ENCODE assay signal across 8 mouse cellular contexts in the genomic region with DNA sequence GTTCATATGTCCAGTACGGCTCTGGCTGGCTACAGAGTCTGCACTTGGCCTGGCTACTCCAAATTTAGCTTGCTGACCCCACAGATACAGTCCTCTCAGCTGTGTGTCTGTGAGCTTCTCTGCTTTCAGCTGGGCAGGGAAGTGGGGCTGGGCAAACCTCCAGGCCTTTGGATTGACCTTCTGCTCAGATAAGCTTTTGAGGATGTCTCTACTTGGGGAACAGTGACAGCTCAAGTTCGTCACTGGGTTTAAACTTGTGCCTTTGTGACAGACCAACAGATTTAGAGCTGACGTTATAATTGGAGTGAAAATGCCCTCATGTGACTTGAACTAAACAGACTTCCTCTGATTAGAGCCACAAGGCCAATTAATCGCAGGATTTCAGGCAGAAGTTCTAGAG.
DNase-seq lines count a peak whose midpoint lies in the region; ATAC-seq lines count a peak whose summit lies in the region.

No protein-coding gene starts in this region.

- ATAC-seq in kidney, embryonic 16.5 days (ENCODE audit: low FRiP score, low TSS enrichment), result no peak

- no peaks in the 10 kb centered on the region for H3K9me3 ChIP-seq in kidney, embryonic 16.5 days (ENCODE audit: low read length)

- H3K36me3 ChIP-seq in kidney, embryonic 16.5 days (ENCODE audit: insufficient read depth, low read length), result no peaks in the 10 kb centered on the region

- H3K4me3 ChIP-seq in kidney, embryonic 16.5 days (ENCODE audit: low read length), result no peak overlapping the region

- WGBS in kidney, embryonic 16.5 days, result 64% methylated on average over 4 of the region's 4 CpGs

- no peaks in the 10 kb centered on the region for H3K27me3 ChIP-seq in kidney, embryonic 16.5 days (ENCODE audit: insufficient read depth, low read length)

- no peak overlapping the region for H3K9ac ChIP-seq in kidney, embryonic 16.5 days (replicated peaks; ENCODE audit: low read length)

- no peaks in the 10 kb centered on the region for H3K4me1 ChIP-seq in kidney, embryonic 16.5 days (ENCODE audit: insufficient read depth, low read length)

- DNase-seq in kidney, adult 18-20 months, result peak; percentile 11
- DNase-seq in adipocyte (ENCODE audit: low spot score), result peak; percentile 14
- peak; percentile 30 to 36 for DNase-seq in cerebellum, postnatal 36 days
- DNase-seq in heart, postnatal 36 days, result peak; percentile 62 to 65
- DNase-seq in thymus, postnatal 14 days, result no peak
- DNase-seq in testis, postnatal 14 days (ENCODE audit: low spot score), result no peak
- no peak for DNase-seq in yolk sac, embryonic 10.5 days (ENCODE audit: low spot score)

- no peak overlapping the region for H3K4me2 ChIP-seq in kidney, embryonic 16.5 days (replicated peaks; ENCODE audit: low read depth, low read length)

- intact Hi-C loops in heart, postnatal 36 days (cut with DNase I), result loop anchor here (2.0 kb wide), 1 partner anchor 55 kb away; no protein-coding TSS in a partner anchor

- no peak overlapping the region for H3K27ac ChIP-seq in kidney, embryonic 16.5 days (ENCODE audit: low read length)

Comparison
In these comparisons a context has a peak if more than half of its experiments do, and no peak if none do; other contexts are left out.
1. DNase-seq: peak in kidney, adult 18-20 months (single experiment), adipocyte (single experiment), cerebellum, postnatal 36 days (2 of 2) and heart, postnatal 36 days (2 of 2); none in thymus, postnatal 14 days (single experiment), testis, postnatal 14 days (single experiment) and yolk sac, embryonic 10.5 days (single experiment).